Mouse (Mus musculus) heart, postnatal 14 days (tissue): ENCODE measurements around the gene Flad1. TPM values are rescaled to one million over a fixed set of nuclear protein-coding genes. Genes with fewer than 3 reads are reported as not detected.

Experiments used
- DNase-seq, 2 experiments: peaks; one replicate each; pipeline ENCODE4 v3.0.0; 2021 to 2022
- intact Hi-C: fragments of 180-260 bp; cut with DNase I; formaldehyde crosslinking; loops from one replicate; pipeline ENCODE4 v1.15.1; 2025
- total RNA-seq, 2 experiments: library from RNA; stranded (reverse); gene quantifications; 2 replicates each; pipeline ENCODE4 v1.2.3; 2021

Flad1 gene
- total RNA-seq, 2 experiments from 2014 or later, result 44.7 to 46.1 TPM

GRCm38 (mm10) chr3:89406887-89407286 is 4.8 kb downstream of the Flad1 start:
- intact Hi-C loops, result no loop called here
- no peak for DNase-seq

DNA sequence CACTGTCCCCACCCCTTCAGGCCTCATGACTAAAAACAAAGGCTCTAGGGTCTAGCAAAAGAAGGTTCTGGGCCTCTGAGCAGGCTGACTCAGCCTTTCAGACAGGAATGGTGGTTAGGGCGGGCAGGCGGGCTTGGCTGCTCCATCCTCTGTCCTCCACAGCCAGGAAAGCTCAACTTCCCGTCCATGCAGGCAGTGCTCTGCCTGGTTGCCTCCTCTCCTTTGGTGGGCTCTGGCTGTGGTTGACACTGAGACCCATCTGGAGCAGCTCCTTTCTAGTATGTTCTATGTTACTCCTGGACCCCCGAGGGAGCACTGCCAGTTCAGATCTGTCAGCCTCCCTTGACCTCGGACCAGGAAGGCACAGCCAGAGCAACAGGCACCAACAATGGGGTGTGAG is 9.0 kb downstream of the Flad1 start, which contains the start of gene Lenep:
Gene Lenep, minus strand, starts transcription at position 101 of the 400 bp plus-strand sequence.
- no peak for DNase-seq
- intact Hi-C loops, result no loop called here

- intact Hi-C loops, result no loop called here
- no peak for DNase-seq
These were observed 10.3 kb downstream of the Flad1 start for GRCm38 (mm10) chr3:89401329-89401728.

GRCm38 (mm10) chr3:89396654-89397005 is 15.0 kb downstream of the Flad1 start:
- intact Hi-C loops, result loop anchor here (2.0 to 5.0 kb wide), 3 partner anchors 14 to 91 kb away; partner anchors contain the start of gene Flad1
- DNase-seq, result no peak

DNA sequence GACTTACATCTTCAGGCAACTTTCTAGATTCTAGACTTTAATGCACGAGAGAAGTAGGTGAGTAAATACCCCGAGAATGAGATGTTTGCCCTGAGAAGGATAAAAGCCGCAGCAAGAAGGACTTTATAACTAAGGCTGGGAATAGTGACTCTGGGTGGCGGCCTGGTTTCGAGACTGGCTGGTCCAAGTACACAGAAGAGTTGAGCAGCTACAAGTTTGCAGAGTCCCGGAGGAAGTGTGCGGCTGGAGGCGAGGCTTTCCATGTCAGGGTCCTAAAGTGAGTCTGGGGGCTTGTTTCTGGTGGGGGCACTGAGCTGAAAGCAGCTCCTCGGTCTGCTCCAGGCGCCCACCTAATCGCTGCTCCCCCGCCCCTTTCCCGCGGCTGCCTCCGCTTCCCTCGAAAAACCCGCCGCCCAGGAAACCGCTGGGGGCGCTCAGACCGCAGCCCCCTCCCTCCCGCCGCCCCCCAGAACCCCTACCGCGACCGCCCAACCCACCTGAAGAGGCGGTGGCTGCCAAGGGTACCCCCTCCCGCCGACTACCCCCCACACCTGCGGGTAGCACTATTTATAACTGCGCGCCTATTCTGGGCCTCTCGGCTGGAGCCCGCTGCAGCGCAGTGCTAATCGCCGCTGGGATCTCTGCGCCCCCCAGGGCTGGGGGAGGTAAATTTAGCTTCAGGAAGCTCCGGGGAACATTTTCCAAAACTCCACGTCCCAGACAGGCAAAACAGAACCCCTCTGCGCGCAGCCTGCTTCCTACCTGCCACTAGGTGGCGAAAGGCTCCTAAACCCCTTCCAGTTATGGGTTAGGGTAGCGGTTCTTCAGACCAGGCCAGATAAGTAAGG is 15.6 kb downstream of the Flad1 start:
- intact Hi-C loops, result loop anchor here (2.0 to 5.0 kb wide), 3 partner anchors 15 to 91 kb away; partner anchors contain the start of gene Flad1
- peak; percentile 70 to 79 for DNase-seq

- DNase-seq, result no peak
- intact Hi-C loops, result loop anchor here (5.0 kb wide), 1 partner anchor 92 kb away; no protein-coding TSS in a partner anchor
These were observed 16.3 kb downstream of the Flad1 start for GRCm38 (mm10) chr3:89395419-89395805.

DNA sequence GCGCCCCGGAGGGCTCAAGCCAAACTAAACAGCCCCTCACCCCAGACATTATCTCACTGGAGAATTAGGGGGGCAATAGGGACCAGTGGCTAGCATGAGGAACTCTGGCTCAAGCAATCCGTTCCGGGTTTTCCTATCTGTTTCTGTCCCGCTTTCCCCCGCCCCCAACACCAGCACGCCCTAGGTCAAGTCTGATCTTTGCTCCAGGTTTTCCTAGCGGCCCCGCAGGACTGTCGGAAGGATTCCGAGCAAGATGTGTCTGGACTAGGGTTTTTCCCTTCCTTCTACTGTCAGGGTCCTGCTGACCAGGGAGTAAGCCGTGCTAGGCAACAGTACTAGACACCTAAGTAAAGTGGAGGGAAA is 16.8 kb downstream of the Flad1 start:
- intact Hi-C loops, result loop anchor here (5.0 kb wide), 1 partner anchor 92 kb away; no protein-coding TSS in a partner anchor

DNA sequence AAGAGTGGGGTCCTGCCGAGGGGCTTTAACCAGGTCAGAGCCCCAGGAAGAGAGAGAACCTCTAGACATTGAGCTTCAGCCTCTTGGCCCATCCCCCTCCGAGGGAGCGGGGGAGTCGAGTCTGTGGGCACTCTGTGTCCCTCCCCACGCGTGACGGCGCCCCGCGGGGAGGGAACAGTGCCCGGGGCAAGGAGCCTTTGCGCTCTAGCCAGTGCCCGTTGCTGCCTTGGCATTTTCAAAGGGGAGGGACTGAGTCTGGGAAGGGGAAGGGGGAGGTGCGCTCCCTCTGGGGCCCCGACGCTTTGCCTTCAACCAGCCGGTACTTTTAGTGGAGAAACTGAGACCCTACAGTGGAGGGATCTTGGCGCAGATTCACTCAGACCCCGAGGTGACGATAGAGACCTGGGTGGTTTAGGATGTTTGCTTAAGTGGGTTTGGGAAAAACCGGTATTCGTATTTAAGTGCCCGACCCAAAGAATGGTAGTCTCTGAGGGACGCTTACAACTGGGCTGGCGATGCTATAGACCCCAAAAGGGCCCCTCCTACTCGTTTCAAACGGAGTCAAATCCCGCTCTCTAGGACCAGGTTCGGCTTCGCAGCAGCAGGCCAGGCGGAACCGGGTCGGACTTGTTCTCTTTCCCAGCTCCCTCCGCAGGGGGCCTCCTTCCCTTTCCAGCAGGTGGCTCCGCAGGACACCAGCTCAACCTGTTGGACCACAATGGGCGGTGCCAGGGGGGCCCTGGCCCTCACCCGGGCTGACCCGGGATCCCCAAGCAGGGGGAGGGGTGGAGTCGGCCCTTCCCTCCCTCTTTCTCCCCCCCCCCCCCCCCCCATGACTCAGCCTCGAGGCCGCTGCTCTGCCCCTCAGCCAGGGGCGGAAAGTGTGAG is 17.4 kb downstream of the Flad1 start, which contains the start of gene Zbtb7b:
Gene Zbtb7b, minus strand, starts transcription at position 771 of the 888 bp plus-strand sequence.
- DNase-seq, result peak; percentile 78 to 82
- intact Hi-C loops, result no loop called here

More for the DNA sequence above, 16.8 kb downstream of the Flad1 start:
- DNase-seq, result peak; percentile 80 to 83

DNA sequence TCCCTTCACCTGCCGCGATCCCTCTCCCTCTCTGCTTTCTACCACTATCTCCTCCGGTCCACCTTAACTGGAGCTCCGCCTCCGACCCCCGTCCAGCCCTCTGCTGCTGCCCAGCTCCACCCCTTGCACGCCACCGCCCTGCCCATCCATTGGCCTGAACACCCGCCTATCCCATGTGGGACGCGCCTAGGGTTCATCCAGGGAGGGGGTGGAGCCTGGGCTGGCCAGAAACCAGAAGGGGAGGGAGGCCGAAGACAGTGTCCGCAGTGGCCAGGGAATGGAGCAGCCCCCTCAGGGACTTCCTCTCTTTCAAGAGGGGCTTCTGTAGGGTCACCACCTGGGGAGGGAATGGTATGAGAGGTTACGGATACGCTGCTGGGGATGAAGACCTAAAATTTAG is 18.1 kb downstream of the Flad1 start:
- DNase-seq, result peak; percentile 98 to 99
- intact Hi-C loops, result no loop called here

DNA sequence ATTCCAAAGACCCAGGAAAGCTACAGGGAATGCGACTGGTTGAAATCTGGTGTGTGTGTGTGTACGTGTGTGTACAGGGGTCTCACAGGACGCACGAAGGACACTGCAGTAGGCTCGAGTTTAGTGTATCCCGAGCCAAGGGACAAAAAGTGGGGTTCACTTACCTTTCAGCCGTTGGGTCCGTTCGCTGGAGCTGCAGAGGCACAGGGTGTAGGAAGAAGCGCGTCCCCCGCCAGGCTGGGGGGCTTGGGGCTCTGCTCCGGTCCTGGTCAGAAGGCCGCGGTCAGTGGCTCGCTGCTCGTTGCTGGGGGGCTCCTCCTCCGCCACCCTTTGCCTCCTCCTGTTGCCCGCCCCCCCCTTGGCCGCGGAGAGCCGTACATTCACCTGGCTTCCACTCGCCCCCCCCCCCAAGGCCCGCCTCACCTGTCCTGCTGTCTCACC is 18.8 kb downstream of the Flad1 start:
- intact Hi-C loops, result no loop called here
- DNase-seq, result peak; percentile 36 to 41

DNA sequence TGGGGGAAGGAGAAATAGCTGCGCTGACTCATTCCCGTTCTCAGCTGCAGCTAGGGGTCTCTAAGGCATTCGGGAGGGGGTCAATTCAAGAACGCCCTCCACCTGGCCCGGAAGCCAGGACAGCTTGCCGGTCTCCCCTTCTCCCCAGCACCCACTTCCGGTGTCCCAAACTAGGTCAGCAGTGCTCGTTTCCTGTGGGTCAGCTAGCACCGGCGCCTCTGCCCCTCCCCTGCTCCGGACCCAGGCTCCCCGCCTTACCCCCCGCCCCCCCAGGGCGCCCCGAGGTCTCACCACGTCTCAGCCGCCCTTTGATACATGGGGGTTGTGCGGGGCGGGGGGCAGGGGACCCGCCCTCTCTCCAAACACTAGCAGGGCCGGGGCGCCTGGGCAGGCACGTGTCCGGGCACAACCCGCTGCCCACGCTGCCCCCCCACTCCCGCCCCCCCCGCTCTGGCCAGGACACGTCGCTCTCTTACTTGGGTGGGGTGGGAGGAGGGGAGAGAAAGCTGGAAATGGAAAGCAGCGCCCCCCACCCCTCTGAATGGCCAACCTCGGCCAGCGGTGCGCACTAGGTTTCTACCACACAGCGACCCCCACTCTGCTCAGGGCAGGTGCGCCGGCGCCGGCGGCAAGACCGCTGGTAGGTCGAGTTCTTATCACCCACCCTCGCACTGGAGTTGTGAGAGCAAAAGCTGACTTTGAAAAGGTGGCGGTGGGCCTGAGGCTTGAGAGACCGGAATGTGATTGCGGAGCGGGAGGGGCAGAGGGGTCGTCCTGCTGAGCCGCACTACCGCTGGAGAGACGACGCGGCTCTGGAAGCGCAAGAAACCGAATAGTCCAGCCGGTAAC is 19.8 kb downstream of the Flad1 start:
- intact Hi-C loops, result no loop called here
- peak; percentile 71 to 74 for DNase-seq

GRCm38 (mm10) chr3:89390699-89391662 is 20.7 kb downstream of the Flad1 start:
- intact Hi-C loops, result no loop called here
- peak; percentile 47 to 54 for DNase-seq

GRCm38 (mm10) chr3:89390111-89390515 is 21.6 kb downstream of the Flad1 start:
- intact Hi-C loops, result no loop called here
- peak; percentile 45 to 61 for DNase-seq

- DNase-seq, result peak in 1 of 2 experiments; percentile 53
- intact Hi-C loops, result no loop called here
These were observed 22.5 kb downstream of the Flad1 start for GRCm38 (mm10) chr3:89388901-89389740.

GRCm38 (mm10) chr3:89388134-89388881 is 23.4 kb downstream of the Flad1 start:
- intact Hi-C loops, result no loop called here
- peak; percentile 75 to 86 for DNase-seq

DNA sequence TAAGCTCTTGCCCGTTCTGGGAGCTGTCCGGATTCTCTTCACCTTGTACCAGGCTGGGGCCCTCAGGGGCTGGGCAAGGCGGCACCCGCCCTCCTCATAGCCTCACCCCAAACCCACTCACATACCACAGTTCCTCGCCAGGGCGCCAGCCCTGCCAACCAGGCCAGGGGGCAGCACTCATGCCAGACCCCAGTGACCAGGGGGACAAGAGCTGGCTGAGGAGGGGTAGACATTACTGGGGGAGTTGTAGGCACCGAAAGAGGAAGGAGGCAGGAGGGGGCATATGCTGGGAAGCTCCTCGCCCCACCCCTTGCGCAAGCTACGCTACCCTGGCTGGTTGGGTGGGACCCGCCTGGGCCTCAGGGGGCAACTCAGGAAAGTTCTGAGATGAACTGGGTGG is 24.0 kb downstream of the Flad1 start:
- DNase-seq, result peak; percentile 43 to 71

More for the DNA sequence above, 24.0 kb downstream of the Flad1 start:
- intact Hi-C loops, result no loop called here
